Mouse (Mus musculus) spleen, postnatal 14 days (tissue): ENCODE results near the gene Akap8.

Experiments used
- DNase-seq, 2 experiments: peaks; one replicate each; pipeline ENCODE4 v3.0.0; 2021 to 2022; ENCODE audit warnings: low spot score in 2 of 2

The Akap8 gene

GRCm38 (mm10) chr17:32320597-32321389, at the start of gene Akap8:
TSS of gene Akap8 (minus strand) at chr17:32321238.
- peak; percentile 91 for DNase-seq

GRCm38 (mm10) chr17:32368991-32369578, 48.0 kb upstream of the Akap8 start:
- DNase-seq: no peak

GRCm38 (mm10) chr17:32367706-32368105, 46.7 kb upstream of the Akap8 start:
- DNase-seq: no peak

GRCm38 (mm10) chr17:32365296-32365695, 44.3 kb upstream of the Akap8 start:
- DNase-seq: no peak

- DNase-seq: no peak
These were observed 43.8 kb upstream of the Akap8 start for GRCm38 (mm10) chr17:32364850-32365249.

GRCm38 (mm10) chr17:32364331-32364730, 43.3 kb upstream of the Akap8 start:
- peak; percentile 74 to 82 for DNase-seq

- DNase-seq: no peak
These were observed 42.8 kb upstream of the Akap8 start for GRCm38 (mm10) chr17:32363821-32364301.

GRCm38 (mm10) chr17:32362686-32363085, 41.6 kb upstream of the Akap8 start:
- DNase-seq: no peak

- DNase-seq: no peak
These were observed 38.9 kb upstream of the Akap8 start for GRCm38 (mm10) chr17:32359928-32360327.

- DNase-seq: no peak
These were observed 37.9 kb upstream of the Akap8 start for GRCm38 (mm10) chr17:32358943-32359340.

- DNase-seq: no peak
These were observed 37.3 kb upstream of the Akap8 start for GRCm38 (mm10) chr17:32358192-32358942.

GRCm38 (mm10) chr17:32356766-32357760, 36.0 kb upstream of the Akap8 start:
- DNase-seq: no peak

- no peak for DNase-seq
These were observed 35.2 kb upstream of the Akap8 start for GRCm38 (mm10) chr17:32356281-32356680.

GRCm38 (mm10) chr17:32355031-32355430, 34.0 kb upstream of the Akap8 start:
- no peak for DNase-seq

GRCm38 (mm10) chr17:32354211-32354610, 33.2 kb upstream of the Akap8 start:
- DNase-seq: no peak

- DNase-seq: no peak
These were observed 32.7 kb upstream of the Akap8 start for GRCm38 (mm10) chr17:32353696-32354095.

- DNase-seq: no peak
These were observed 30.7 kb upstream of the Akap8 start for GRCm38 (mm10) chr17:32351726-32352125.

- no peak for DNase-seq
These were observed 30.2 kb upstream of the Akap8 start for GRCm38 (mm10) chr17:32351269-32351668.

- peak; percentile 84 to 87 for DNase-seq
These were observed 29.4 kb upstream of the Akap8 start, which contains the start of gene Akap8l for GRCm38 (mm10) chr17:32350382-32350983. TSS of gene Akap8l (minus strand) at chr17:32350607.

GRCm38 (mm10) chr17:32349851-32350381, 28.9 kb upstream of the Akap8 start:
- no peak for DNase-seq
